Mouse (Mus musculus) thymus, adult 2 months (tissue): ENCODE results near the gene Tas2r143. TPM values are rescaled to one million over a fixed set of nuclear protein-coding genes. Genes with fewer than 3 reads are reported as not detected.

Experiments used
- DNase-seq: peaks from one replicate; pipeline ENCODE4 v3.0.0; 2021
- H3K27ac ChIP-seq: fragments of 200-500 bp; 2 replicates; pipeline ENCODE4 v1.5.1; 2012; ENCODE audit warnings: low read length, control low read depth; ENCODE audit not compliant: control insufficient read depth, insufficient read depth
- H3K27me3 ChIP-seq: fragments of 200-500 bp; 2 replicates; pipeline ENCODE4 v1.6.1; 2012; ENCODE audit warnings: mild to moderate bottlenecking, low read length, moderate library complexity, mixed read lengths; ENCODE audit not compliant: control insufficient read depth, insufficient read depth
- H3K36me3 ChIP-seq: fragments of 200-500 bp; 2 replicates; pipeline ENCODE4 v1.6.1; 2012; ENCODE audit warnings: mild to moderate bottlenecking, low read length, moderate library complexity; ENCODE audit not compliant: control insufficient read depth, insufficient read depth
- H3K4me1 ChIP-seq: fragments of 200-500 bp; replicated peaks from 2 replicates; pipeline ENCODE4 v1.6.1; 2012; ENCODE audit warnings: low read length; ENCODE audit not compliant: control insufficient read depth, insufficient read depth
- H3K4me3 ChIP-seq: fragments of 200-500 bp; 2 replicates; pipeline ENCODE4 v1.5.1; 2012; ENCODE audit warnings: mild to moderate bottlenecking, low read length, control low read depth, moderate library complexity; ENCODE audit not compliant: control insufficient read depth, insufficient read depth
- CTCF ChIP-seq: fragments of 200-500 bp; IDR thresholded peaks from 2 replicates; pipeline ENCODE4 v1.5.1; 2012; ENCODE audit warnings: mild to moderate bottlenecking, control low read depth, low read length, moderate library complexity, borderline replicate concordance; ENCODE audit not compliant: control insufficient read depth, poor library complexity, insufficient read depth; ENCODE audit errors: extremely low read depth
- POLR2A ChIP-seq: fragments of 200-500 bp; IDR thresholded peaks from 2 replicates; pipeline ENCODE4 v1.6.1; 2012; ENCODE audit warnings: mild to moderate bottlenecking, low read length, control low read depth, moderate library complexity; ENCODE audit not compliant: control insufficient read depth, poor library complexity, insufficient read depth; ENCODE audit errors: extremely low read depth
- WGBS: fragments of 180-500 bp; shearing (Covaris S2); methylation state at CpG from one replicate; pipeline ENCODE4 v1.1.7; 2018; 5-methylcytosine and 5-hydroxymethylcytosine counted together
- polyA plus RNA-seq: library from polyadenylated mRNA; depleted of rRNA; stranded (reverse); fragments of >200 nt; gene quantifications from 2 replicates; pipeline ENCODE4 v1.2.3, GENCODE M21; 2012

Gene Tas2r143
- polyA plus RNA-seq, 1 experiment = 0.55 TPM

DNA sequence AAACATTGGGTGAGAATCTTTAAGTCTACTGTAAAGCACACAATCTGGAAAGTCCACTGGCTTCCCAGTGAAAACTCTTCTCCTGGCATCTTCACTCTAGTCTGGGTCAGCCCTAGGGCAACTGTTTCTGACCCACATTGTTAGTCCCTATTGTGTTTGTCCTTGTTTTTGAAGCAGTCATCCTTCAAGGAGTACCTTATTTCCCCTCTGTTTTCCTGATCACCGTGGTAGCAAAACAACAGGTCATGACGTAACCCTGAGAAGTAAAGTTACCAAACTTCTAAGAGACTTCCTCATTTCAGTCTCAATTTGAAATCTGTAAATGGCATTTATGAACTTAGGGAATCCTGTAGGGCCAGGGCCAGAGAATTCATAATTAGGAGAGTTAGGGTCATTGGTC is 21.4 kb downstream of the Tas2r143 start:
- Histone ChIP-seq H3K27me3 (no peaks in the 10 kb centered on the region), H3K36me3 (no peaks in the 10 kb centered on the region), H3K4me1 (no peaks in the 10 kb centered on the region), H3K4me3 (no peak overlapping the region), H3K27ac (no peak overlapping the region)
- 46% methylated on average over 2 of the region's 2 CpGs for WGBS
- no peak for TF ChIP-seq CTCF
- TF ChIP-seq POLR2A = no peak
- DNase-seq = no peak

GRCm38 (mm10) chr6:42424472-42424871 is 24.4 kb downstream of the Tas2r143 start:
- DNase-seq = no peak
- no peak overlapping the region for H3K27ac ChIP-seq
- H3K27me3 ChIP-seq = no peaks in the 10 kb centered on the region
- no peaks in the 10 kb centered on the region for H3K36me3 ChIP-seq
- H3K4me1 ChIP-seq = no peaks in the 10 kb centered on the region
- H3K4me3 ChIP-seq = no peak overlapping the region
- TF ChIP-seq POLR2A (no peak), CTCF (no peak)
- WGBS = 71% methylated on average over 3 of the region's 3 CpGs

- TF ChIP-seq CTCF (no peak), POLR2A (no peak)
- H3K27ac ChIP-seq = no peak overlapping the region
- no peaks in the 10 kb centered on the region for H3K27me3 ChIP-seq
- no peaks in the 10 kb centered on the region for H3K36me3 ChIP-seq
- DNase-seq = no peak
- WGBS = 92% methylated on average over 4 of the region's 4 CpGs
- H3K4me1 ChIP-seq = no peaks in the 10 kb centered on the region
- no peak overlapping the region for H3K4me3 ChIP-seq
Observed at GRCm38 (mm10) chr6:42426337-42426736, 26.3 kb downstream of the Tas2r143 start.

GRCm38 (mm10) chr6:42433554-42433953 is 33.5 kb downstream of the Tas2r143 start:
- Histone ChIP-seq H3K36me3 (no peaks in the 10 kb centered on the region), H3K27ac (no peak overlapping the region), H3K4me3 (no peak overlapping the region), H3K4me1 (no peaks in the 10 kb centered on the region), H3K27me3 (no peaks in the 10 kb centered on the region)
- no peak for DNase-seq
- WGBS = 28% methylated on average over 2 of the region's 2 CpGs
- no peak for TF ChIP-seq CTCF
- TF ChIP-seq POLR2A = no peak

DNA sequence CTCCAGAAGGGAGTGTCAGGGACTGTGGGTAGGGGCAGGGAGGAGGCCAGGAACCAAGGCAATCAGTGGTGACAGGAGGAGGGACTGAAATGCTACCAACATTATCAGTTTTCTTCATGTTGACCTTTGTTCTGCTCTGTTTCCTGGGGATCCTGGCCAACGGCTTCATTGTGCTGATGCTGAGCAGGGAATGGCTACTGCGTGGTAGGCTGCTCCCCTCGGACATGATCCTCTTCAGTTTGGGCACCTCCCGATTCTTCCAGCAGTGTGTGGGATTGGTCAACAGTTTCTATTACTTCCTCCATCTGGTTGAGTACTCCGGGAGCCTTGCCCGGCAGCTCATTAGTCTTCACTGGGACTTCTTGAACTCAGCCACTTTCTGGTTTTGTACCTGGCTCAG is 34.4 kb downstream of the Tas2r143 start, which contains the start of gene Tas2r126:
TSS of gene Tas2r126 (plus strand) at position 90 of the 400 bp plus-strand sequence.
- 85% methylated on average over 6 of the region's 6 CpGs for WGBS
- Histone ChIP-seq H3K27me3 (no peaks in the 10 kb centered on the region), H3K27ac (no peak within 1 kb of the TSS), H3K36me3 (no peaks in the 10 kb centered on the region), H3K4me3 (no peak within 1 kb of the TSS), H3K4me1 (no peaks in the 10 kb centered on the region)
- DNase-seq = no peak
- TF ChIP-seq CTCF = no peak
- TF ChIP-seq POLR2A = no peak

- DNase-seq = no peak
Observed at GRCm38 (mm10) chr6:42435490-42435889, 35.5 kb downstream of the Tas2r143 start.

GRCm38 (mm10) chr6:42441395-42441794 is 41.4 kb downstream of the Tas2r143 start:
- H3K4me3 ChIP-seq = no peak overlapping the region
- TF ChIP-seq POLR2A (no peak), CTCF (no peak)
- no peak for DNase-seq
- H3K27me3 ChIP-seq = no peaks in the 10 kb centered on the region
- H3K36me3 ChIP-seq = no peaks in the 10 kb centered on the region
- H3K4me1 ChIP-seq = no peaks in the 10 kb centered on the region
- WGBS = 87% methylated on average over 2 of the region's 2 CpGs
- no peak overlapping the region for H3K27ac ChIP-seq

More at GRCm38 (mm10) chr6:42435490-42435889, 35.5 kb downstream of the Tas2r143 start:
- H3K4me1 ChIP-seq = no peaks in the 10 kb centered on the region
- no peak for TF ChIP-seq POLR2A
- TF ChIP-seq CTCF = no peak
- H3K36me3 ChIP-seq = no peaks in the 10 kb centered on the region
- no peak overlapping the region for H3K27ac ChIP-seq
- no peaks in the 10 kb centered on the region for H3K27me3 ChIP-seq
- H3K4me3 ChIP-seq = no peak overlapping the region
- 92% methylated on average over 2 of the region's 2 CpGs for WGBS
